Mouse (Mus musculus) embryonic fibroblast, embryonic 13.5 days (primary cell): ENCODE results near the gene Tlnrd1. TPM values are rescaled to one million over a fixed set of nuclear protein-coding genes. Genes with fewer than 3 reads are reported as not detected.
"Not testable (repeated sequence)": the region's sequence is repeated elsewhere in the genome, so short reads cannot be mapped to it uniquely, and the experiment has no call there.

ENCODE experiments used
- H3K27ac ChIP-seq: 2 replicates; pipeline ENCODE4 v1.5.1; 2012; ENCODE audit warnings: low read length, control low read depth, inconsistent platforms; ENCODE audit not compliant: insufficient read depth
- H3K4me1 ChIP-seq: 2 replicates; pipeline ENCODE4 v1.6.1; 2011; ENCODE audit warnings: low read length; ENCODE audit not compliant: control insufficient read depth, insufficient read depth
- H3K4me3 ChIP-seq: 2 replicates; pipeline ENCODE4 v1.5.1; 2011; ENCODE audit warnings: mild to moderate bottlenecking, control low read depth, low read length; ENCODE audit not compliant: insufficient read depth
- CTCF ChIP-seq: IDR thresholded peaks from 2 replicates; pipeline ENCODE4 v1.5.1; 2011; ENCODE audit warnings: mild to moderate bottlenecking, control low read depth, low read length, moderate library complexity, borderline replicate concordance; ENCODE audit not compliant: insufficient read depth
- POLR2A ChIP-seq: IDR thresholded peaks from 2 replicates; pipeline ENCODE4 v1.6.1; 2011; ENCODE audit warnings: low read depth, mild to moderate bottlenecking, control low read depth, low read length, moderate library complexity
- polyA plus RNA-seq: library from polyadenylated mRNA; stranded (reverse); fragments of >200 nt; gene quantifications from 2 replicates; pipeline ENCODE4 v1.2.4, GENCODE M21; 2011; ENCODE audit warnings: low read depth; ENCODE audit not compliant: missing spikeins, insufficient read length

The Tlnrd1 gene
- polyA plus RNA-seq, 1 experiment, result 14.1 TPM

- no peak for TF ChIP-seq POLR2A
- no peak for TF ChIP-seq CTCF
- no peaks in the 10 kb centered on the region for H3K4me1 ChIP-seq
- H3K4me3 ChIP-seq, result no peak overlapping the region
- no peak overlapping the region for H3K27ac ChIP-seq
These were observed 17.3 kb upstream of the Tlnrd1 start for GRCm38 (mm10) chr7:83901425-83901824.

- Histone ChIP-seq H3K27ac (no peak overlapping the region), H3K4me1 (no peaks in the 10 kb centered on the region), H3K4me3 (no peak overlapping the region)
- TF ChIP-seq CTCF (no peak), POLR2A (no peak)
These were observed 16.4 kb upstream of the Tlnrd1 start for GRCm38 (mm10) chr7:83900519-83900918.

- TF ChIP-seq POLR2A (no peak), CTCF (no peak)
- H3K4me1 ChIP-seq, result no peaks in the 10 kb centered on the region
- H3K4me3 ChIP-seq, result no peak overlapping the region
- H3K27ac ChIP-seq, result no peak overlapping the region
These were observed 14.2 kb upstream of the Tlnrd1 start for GRCm38 (mm10) chr7:83898267-83898666.

GRCm38 (mm10) chr7:83896077-83896740 is 12.1 kb upstream of the Tlnrd1 start:
- Histone ChIP-seq H3K4me1 (no peaks in the 10 kb centered on the region), H3K4me3 (no peak overlapping the region), H3K27ac (no peak overlapping the region)
- TF ChIP-seq POLR2A (no peak), CTCF (no peak)

- no peak for TF ChIP-seq POLR2A
- no peak for TF ChIP-seq CTCF
- no peak overlapping the region for H3K4me3 ChIP-seq
- H3K27ac ChIP-seq, result no peak overlapping the region
- H3K4me1 ChIP-seq, result no peaks in the 10 kb centered on the region
These were observed 10.2 kb upstream of the Tlnrd1 start for GRCm38 (mm10) chr7:83894348-83894747.

- peak overlapping the region; percentile 66 for H3K27ac ChIP-seq
- TF ChIP-seq CTCF (no peak), POLR2A (no peak)
- no peaks in the 10 kb centered on the region for H3K4me1 ChIP-seq
- peak overlapping the region; percentile 97 for H3K4me3 ChIP-seq
These were observed 8.2 kb upstream of the Tlnrd1 start for GRCm38 (mm10) chr7:83892333-83892669.

- no peaks in the 10 kb centered on the region for H3K4me1 ChIP-seq
- peak overlapping the region; percentile 66 for H3K27ac ChIP-seq
- peak overlapping the region; percentile 97 for H3K4me3 ChIP-seq
- TF ChIP-seq POLR2A (peak; percentile 96), CTCF (no peak)
These were observed 7.6 kb upstream of the Tlnrd1 start for GRCm38 (mm10) chr7:83891433-83892332.

- not testable (repeated sequence) for H3K27ac ChIP-seq, H3K4me3 ChIP-seq, H3K4me1 ChIP-seq
These were observed 5.8 kb upstream of the Tlnrd1 start for GRCm38 (mm10) chr7:83889946-83890345.

GRCm38 (mm10) chr7:83889383-83889782 is 5.3 kb upstream of the Tlnrd1 start:
- TF ChIP-seq CTCF (no peak), POLR2A (no peak)
- H3K4me3 ChIP-seq, result no peak overlapping the region
- no peaks in the 10 kb centered on the region for H3K4me1 ChIP-seq
- H3K27ac ChIP-seq, result no peak overlapping the region

- H3K4me1 ChIP-seq, result no peaks in the 10 kb centered on the region
- H3K27ac ChIP-seq, result no peak overlapping the region
- H3K4me3 ChIP-seq, result no peak overlapping the region
- TF ChIP-seq CTCF (no peak), POLR2A (no peak)
These were observed 2.4 kb upstream of the Tlnrd1 start for GRCm38 (mm10) chr7:83886366-83887129.
